Comparison of ENCODE assay signal across 28 mouse cellular contexts in genomic region chr12:33242679-33243078, GRCm38 (mm10).
DNase-seq lines count a peak whose midpoint lies in the region; ATAC-seq lines count a peak whose summit lies in the region.
"Had no signal": no experiment of that assay in that cellular context is flagged by ENCODE, and none has a peak within 500 bp of the region (broad histone marks: within the 10 kb centered on the region; RNA-seq: fewer than 3 reads in every experiment).

No protein-coding gene starts in this region.

- WGBS in forebrain, embryonic 15.5 days = 84% methylated on average over 8 of the region's 8 CpGs
- WGBS in forebrain, embryonic 11.5 days = 87% methylated on average over 8 of the region's 8 CpGs
- WGBS in heart, embryonic 10.5 days = 64% methylated on average over 8 of the region's 8 CpGs
- whole genome bisulfite sequencing in hindbrain, embryonic 13.5 days = 70% methylated on average over 8 of the region's 8 CpGs
- 61% methylated on average over 8 of the region's 8 CpGs for WGBS in hindbrain, embryonic 14.5 days
- 74% methylated on average over 8 of the region's 8 CpGs for WGBS in neural tube, embryonic 14.5 days

- DNase-seq in forebrain, embryonic 11.5 days (ENCODE audit: low spot score) = no peak
- no peak for DNase-seq in heart, embryonic 10.5 days (ENCODE audit: low spot score)
- no peak for DNase-seq in heart, postnatal 4 days
- DNase-seq in hindbrain, embryonic 14.5 days (ENCODE audit: low spot score) = no peak
- no peak for DNase-seq in neural tube, embryonic 10.5 days (ENCODE audit: extremely low spot score, low spot score)
- DNase-seq: adrenal gland, adult 8-10 months; cerebellum, adult 8-10 months; cerebellum, postnatal 25 days; heart, postnatal 36 days; kidney, adult 11 months; kidney, postnatal 14 days; liver, postnatal 0 days; lung, postnatal 36 days; right cerebral cortex, adult 18-20 months; spleen, adult 18-20 months; thymus, postnatal 14 days had no signal

- no peaks in the 10 kb centered on the region for H3K27me3 ChIP-seq in forebrain, embryonic 15.5 days
- H3K27me3 ChIP-seq in forebrain, embryonic 11.5 days (ENCODE audit: control insufficient read depth, insufficient read depth, low read length) = no peaks in the 10 kb centered on the region
- H3K27me3 ChIP-seq in heart, embryonic 10.5 days (ENCODE audit: insufficient read depth, poor library complexity, severe bottlenecking) = no peaks in the 10 kb centered on the region
- no peaks in the 10 kb centered on the region for H3K27me3 ChIP-seq in hindbrain, embryonic 13.5 days
- no peaks in the 10 kb centered on the region for H3K27me3 ChIP-seq in hindbrain, embryonic 14.5 days (ENCODE audit: control insufficient read depth, insufficient read depth, low read length)
- H3K27me3 ChIP-seq in neural tube, embryonic 14.5 days (ENCODE audit: control insufficient read depth, insufficient read depth, low read length) = no peaks in the 10 kb centered on the region
- H3K27me3 ChIP-seq: CH12.LX; embryonic facial prominence, embryonic 15.5 days; hindbrain, embryonic 15.5 days; limb, embryonic 13.5 days had no signal

- H3K4me1 ChIP-seq in forebrain, embryonic 15.5 days = peaks cover 40% of the 10 kb centered on the region
- H3K4me1 ChIP-seq in forebrain, embryonic 11.5 days (replicated peaks; ENCODE audit: control insufficient read depth, insufficient read depth, low read length) = no peaks in the 10 kb centered on the region
- peaks cover 44% of the 10 kb centered on the region for H3K4me1 ChIP-seq in heart, embryonic 10.5 days
- H3K4me1 ChIP-seq in hindbrain, embryonic 13.5 days (replicated peaks) = peaks cover 63% of the 10 kb centered on the region
- H3K4me1 ChIP-seq in hindbrain, embryonic 14.5 days (replicated peaks; ENCODE audit: control insufficient read depth, insufficient read depth, low read length) = peaks cover 49% of the 10 kb centered on the region
- peaks cover 35% of the 10 kb centered on the region for H3K4me1 ChIP-seq in neural tube, embryonic 14.5 days (ENCODE audit: control insufficient read depth, insufficient read depth, low read length)

- H3K4me3 ChIP-seq in forebrain, embryonic 15.5 days = no peak overlapping the region
- no peak overlapping the region for H3K4me3 ChIP-seq in forebrain, embryonic 11.5 days (ENCODE audit: low read depth, low read length)
- H3K4me3 ChIP-seq in heart, embryonic 10.5 days = no peak overlapping the region
- no peak overlapping the region for H3K4me3 ChIP-seq in hindbrain, embryonic 13.5 days
- H3K4me3 ChIP-seq in hindbrain, embryonic 14.5 days (replicated peaks; ENCODE audit: low read length) = no peak overlapping the region
- no peak overlapping the region for H3K4me3 ChIP-seq in neural tube, embryonic 14.5 days (ENCODE audit: low read depth, low read length)
- H3K4me3 ChIP-seq: embryonic facial prominence, embryonic 10.5 days; embryonic facial prominence, embryonic 15.5 days; hindbrain, embryonic 15.5 days; limb, embryonic 13.5 days; myocyte had no signal

- no peak overlapping the region for H3K9ac ChIP-seq in forebrain, embryonic 15.5 days (replicated peaks)
- no peak overlapping the region for H3K9ac ChIP-seq in forebrain, embryonic 11.5 days (ENCODE audit: low read length)
- peak overlapping the region; percentile 43; the same call in 1 of the 2 replicates for H3K9ac ChIP-seq in hindbrain, embryonic 13.5 days
- H3K9ac ChIP-seq in hindbrain, embryonic 14.5 days = no peak overlapping the region
- H3K9ac ChIP-seq in neural tube, embryonic 14.5 days (replicated peaks; ENCODE audit: low read depth, low read length) = 0 out of 2 replicates have a peak overlapping the region, but pooled peaks have one; percentile 16
- H3K9ac ChIP-seq: embryonic facial prominence, embryonic 15.5 days; hindbrain, embryonic 15.5 days; limb, embryonic 13.5 days; liver, postnatal 0 days had no signal

- H3K9me3 ChIP-seq in forebrain, embryonic 15.5 days = no peaks in the 10 kb centered on the region
- H3K9me3 ChIP-seq in forebrain, embryonic 11.5 days (ENCODE audit: control insufficient read depth, low read length) = no peaks in the 10 kb centered on the region
- no peaks in the 10 kb centered on the region for H3K9me3 ChIP-seq in heart, embryonic 10.5 days
- no peaks in the 10 kb centered on the region for H3K9me3 ChIP-seq in hindbrain, embryonic 13.5 days
- H3K9me3 ChIP-seq in hindbrain, embryonic 14.5 days (ENCODE audit: control insufficient read depth, low read length) = no peaks in the 10 kb centered on the region
- no peaks in the 10 kb centered on the region for H3K9me3 ChIP-seq in neural tube, embryonic 14.5 days (ENCODE audit: control insufficient read depth, low read length)
- H3K9me3 ChIP-seq: embryonic facial prominence, embryonic 10.5 days; embryonic facial prominence, embryonic 15.5 days had no signal

- peak; percentile 33; the same call in 1 of the 2 replicates for ATAC-seq in forebrain, embryonic 15.5 days (replicated peaks)
- ATAC-seq in forebrain, embryonic 11.5 days (replicated peaks; ENCODE audit: low FRiP score) = no peak
- ATAC-seq in hindbrain, embryonic 13.5 days (ENCODE audit: low FRiP score) = no peak
- no peak for ATAC-seq in hindbrain, embryonic 14.5 days (ENCODE audit: low FRiP score)
- ATAC-seq in neural tube, embryonic 14.5 days (ENCODE audit: low read depth) = no peak; the same call in 1 of the 2 replicates
- ATAC-seq: inflammation-experienced regulatory T-cells, adult 6 months; liver, postnatal 0 days; midbrain, embryonic 16.5 days had no signal

- H3K27ac ChIP-seq in forebrain, embryonic 15.5 days (replicated peaks) = no peak overlapping the region
- H3K27ac ChIP-seq in forebrain, embryonic 11.5 days (ENCODE audit: low read depth, low read length) = no peak overlapping the region
- peak overlapping the region; percentile 13; the same call in 1 of the 2 replicates for H3K27ac ChIP-seq in heart, embryonic 10.5 days
- peak overlapping the region; percentile 40; the same call in 1 of the 2 replicates for H3K27ac ChIP-seq in hindbrain, embryonic 13.5 days
- no peak overlapping the region for H3K27ac ChIP-seq in hindbrain, embryonic 14.5 days
- no peak overlapping the region for H3K27ac ChIP-seq in neural tube, embryonic 14.5 days (ENCODE audit: low read depth, low read length)
- H3K27ac ChIP-seq: embryonic facial prominence, embryonic 10.5 days; limb, embryonic 13.5 days had no signal

- no peak overlapping the region for H3K4me2 ChIP-seq in forebrain, embryonic 15.5 days (replicated peaks)
- H3K4me2 ChIP-seq in forebrain, embryonic 11.5 days (ENCODE audit: low read depth, low read length, severe bottlenecking) = no peak overlapping the region
- H3K4me2 ChIP-seq in hindbrain, embryonic 13.5 days = no peak overlapping the region
- no peak overlapping the region for H3K4me2 ChIP-seq in hindbrain, embryonic 14.5 days (replicated peaks)
- no peak overlapping the region for H3K4me2 ChIP-seq in neural tube, embryonic 14.5 days (ENCODE audit: low read depth, low read length)
- H3K4me2 ChIP-seq: embryonic facial prominence, embryonic 15.5 days; hindbrain, embryonic 15.5 days; limb, embryonic 13.5 days; liver, embryonic 11.5 days had no signal

- no peaks in the 10 kb centered on the region for H3K36me3 ChIP-seq in forebrain, embryonic 15.5 days
- H3K36me3 ChIP-seq in forebrain, embryonic 11.5 days (ENCODE audit: control insufficient read depth, insufficient read depth, low read length) = no peaks in the 10 kb centered on the region
- no peaks in the 10 kb centered on the region for H3K36me3 ChIP-seq in heart, embryonic 10.5 days
- peaks cover 3% of the 10 kb centered on the region; the same call in 1 of the 2 replicates for H3K36me3 ChIP-seq in hindbrain, embryonic 13.5 days
- H3K36me3 ChIP-seq in hindbrain, embryonic 14.5 days (replicated peaks; ENCODE audit: control insufficient read depth, insufficient read depth) = no peaks in the 10 kb centered on the region
- H3K36me3 ChIP-seq in neural tube, embryonic 14.5 days (ENCODE audit: control insufficient read depth, insufficient read depth, low read length) = no peaks in the 10 kb centered on the region
- H3K36me3 ChIP-seq: embryonic facial prominence, embryonic 10.5 days; embryonic facial prominence, embryonic 15.5 days; hindbrain, embryonic 15.5 days had no signal

Comparison
In these comparisons a context has a peak if more than half of its experiments do, and no peak if none do; other contexts are left out.
1. H3K27ac ChIP-seq: peak in heart, embryonic 10.5 days (single experiment) and hindbrain, embryonic 13.5 days (single experiment); none in forebrain, embryonic 15.5 days (single experiment), forebrain, embryonic 11.5 days (single experiment), hindbrain, embryonic 14.5 days (single experiment) and neural tube, embryonic 14.5 days (single experiment).
2. H3K9ac ChIP-seq: peak in hindbrain, embryonic 13.5 days (single experiment) and neural tube, embryonic 14.5 days (single experiment); none in forebrain, embryonic 15.5 days (single experiment), forebrain, embryonic 11.5 days (single experiment) and hindbrain, embryonic 14.5 days (single experiment).